Mouse (Mus musculus) E14TG2a.4 (cell line): ENCODE measurements around the gene Dysf.

Experiments used
- CTCF ChIP-seq: conservative IDR thresholded peaks from 2 replicates; pipeline ENCODE4 v1.5.1; 2014; ENCODE audit warnings: low read length
- NANOG ChIP-seq: IDR thresholded peaks from 2 replicates; pipeline ENCODE4 v1.6.1; 2014; ENCODE audit warnings: borderline replicate concordance, low read length, mixed read lengths
- POU5F1 ChIP-seq: IDR thresholded peaks from 2 replicates; pipeline ENCODE4 v1.6.1; 2014; ENCODE audit warnings: low read length, borderline replicate concordance

GRCm38 (mm10) chr6:84072574-84072973, 64.2 kb downstream of the Dysf start:
- TF ChIP-seq CTCF (peak; percentile 74), POU5F1 (no peak), NANOG (no peak)
